Mouse (Mus musculus): Measurements from ENCODE around the gene Smarcc2. TPM values are rescaled to one million over a fixed set of nuclear protein-coding genes. Genes with fewer than 3 reads are reported as not detected.
A peak's percentile ranks its signal among the peaks of the same experiment; 100 is the strongest.
"Not testable (repeated sequence)": the region's sequence is repeated elsewhere in the genome, so short reads cannot be mapped to it uniquely, and the experiment has no call there.

Gene Smarcc2
- total and polyA plus RNA-seq, 2 experiments = 13.8 to 63.1 TPM

DNA sequence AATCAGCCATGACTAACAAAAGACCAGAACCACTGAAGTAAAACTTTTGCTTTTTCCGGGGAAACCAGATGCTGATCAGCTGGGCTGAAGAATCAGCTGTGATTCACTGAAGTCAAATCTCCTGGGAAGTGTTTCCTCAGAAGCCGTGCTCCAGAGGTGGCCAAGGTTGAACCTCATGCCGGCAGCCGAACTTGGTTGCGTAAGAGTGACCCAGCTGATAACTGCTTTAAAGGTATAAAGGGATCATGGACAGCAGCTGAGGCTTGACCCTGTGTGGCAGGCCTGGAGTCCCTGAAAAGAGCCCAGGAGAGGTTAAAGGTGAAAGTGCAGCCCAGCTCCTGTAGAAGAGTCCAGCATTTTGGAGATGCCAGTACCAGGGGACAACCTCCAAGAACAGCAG, 43.3 kb downstream of the Smarcc2 start:
- Histone ChIP-seq H3K27me3 (ENCODE audit: control insufficient read depth, insufficient read depth, low read length) (no peaks in the 10 kb centered on the region), H3K4me1 (ENCODE audit: control insufficient read depth, insufficient read depth, low read length) (peaks cover 16% of the 10 kb centered on the region), H3K4me3 (ENCODE audit: insufficient read depth, low read depth, low read length) (no peak overlapping the region), H3K9ac (ENCODE audit: low read depth, low read length) (peak overlapping the region; percentile 30; the same call in 1 of the 2 replicates), H3K36me3 (ENCODE audit: control insufficient read depth, insufficient read depth, low read length) (no peaks in the 10 kb centered on the region), H3K27ac (replicated peaks; ENCODE audit: insufficient read depth, low read depth, low read length) (peak overlapping the region; percentile 90), H3K79me2 (ENCODE audit: control insufficient read depth, insufficient read depth, low read length) (peaks cover 4% of the 10 kb centered on the region; the same call in 1 of the 2 replicates)
- no peak for TF ChIP-seq CTCF (IDR thresholded peaks at IDR 0.05; ENCODE audit: low read depth, low read length)
- no peak for TF ChIP-seq POLR2A (IDR thresholded peaks at IDR 0.05; ENCODE audit: extremely low read depth, insufficient read depth, low read length)
- 13% methylated on average over 5 of the region's 5 CpGs for WGBS
- DNase-seq (ENCODE audit: extremely low read depth, low read depth, low spot score) = peak; percentile 98

GRCm38 (mm10) chr10:128503532-128503931, 44.5 kb downstream of the Smarcc2 start:
- Histone ChIP-seq H3K9ac (ENCODE audit: low read depth, low read length) (0 out of 2 replicates have a peak overlapping the region, but pooled peaks have one; percentile 1), H3K79me2 (ENCODE audit: control insufficient read depth, insufficient read depth, low read length) (peaks cover 4% of the 10 kb centered on the region; the same call in 1 of the 2 replicates), H3K27me3 (ENCODE audit: control insufficient read depth, insufficient read depth, low read length) (no peaks in the 10 kb centered on the region), H3K27ac (replicated peaks; ENCODE audit: insufficient read depth, low read depth, low read length) (peak overlapping the region; percentile 19; the same call in 1 of the 2 replicates), H3K4me3 (ENCODE audit: insufficient read depth, low read depth, low read length) (peak overlapping the region; percentile 14; the same call in 1 of the 2 replicates), H3K4me1 (ENCODE audit: control insufficient read depth, insufficient read depth, low read length) (peaks cover 15% of the 10 kb centered on the region), H3K36me3 (ENCODE audit: control insufficient read depth, insufficient read depth, low read length) (no peaks in the 10 kb centered on the region)
- DNase-seq (ENCODE audit: extremely low read depth, low read depth, low spot score) = no peak
- 75% methylated on average over 8 of the region's 8 CpGs for WGBS
- TF ChIP-seq CTCF (IDR thresholded peaks at IDR 0.05; ENCODE audit: low read depth, low read length) = no peak

DNA sequence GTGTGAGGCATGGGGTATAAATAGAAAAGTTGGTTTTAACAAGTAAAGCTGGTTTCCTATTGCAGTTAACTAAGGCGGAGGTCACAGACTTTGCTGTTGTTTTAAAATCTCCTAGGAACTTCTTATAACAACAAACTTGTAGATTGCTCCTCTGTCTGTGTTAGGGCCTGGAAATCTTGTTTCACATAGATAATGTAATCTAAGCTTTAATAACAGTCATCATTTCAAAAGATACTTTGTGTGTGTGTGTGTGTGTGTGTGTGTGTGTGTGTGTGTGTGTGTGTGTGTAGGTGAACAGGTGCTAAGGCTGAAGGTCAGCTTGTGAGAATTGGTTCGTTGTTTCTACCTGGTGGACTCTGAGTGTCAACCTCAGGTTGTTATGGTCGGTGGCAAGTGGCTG, 45.0 kb downstream of the Smarcc2 start:
- H3K4me1 ChIP-seq (ENCODE audit: control insufficient read depth, insufficient read depth, low read length) = peaks cover 15% of the 10 kb centered on the region

GRCm38 (mm10) chr10:128504641-128505370, 45.8 kb downstream of the Smarcc2 start:
- Histone ChIP-seq H3K9ac (ENCODE audit: low read depth, low read length) (peak overlapping the region; percentile 57), H3K27ac (replicated peaks; ENCODE audit: insufficient read depth, low read depth, low read length) (peak overlapping the region; percentile 53), H3K27me3 (ENCODE audit: control insufficient read depth, insufficient read depth, low read length) (no peaks in the 10 kb centered on the region), H3K4me1 (ENCODE audit: control insufficient read depth, insufficient read depth, low read length) (peaks cover 13% of the 10 kb centered on the region), H3K79me2 (ENCODE audit: control insufficient read depth, insufficient read depth, low read length) (peaks cover 4% of the 10 kb centered on the region; the same call in 1 of the 2 replicates), H3K36me3 (ENCODE audit: control insufficient read depth, insufficient read depth, low read length) (0 out of 2 replicates have a peak, but pooled peaks cover 2% of the 10 kb centered on the region), H3K4me3 (ENCODE audit: insufficient read depth, low read depth, low read length) (no peak overlapping the region)
- WGBS = 62% methylated on average over 9 of the region's 9 CpGs
- no peak for DNase-seq (ENCODE audit: extremely low read depth, low read depth, low spot score)
- TF ChIP-seq POLR2A (IDR thresholded peaks at IDR 0.05; ENCODE audit: extremely low read depth, insufficient read depth, low read length) = no peak
- no peak for TF ChIP-seq CTCF (IDR thresholded peaks at IDR 0.05; ENCODE audit: low read depth, low read length)

More for the DNA sequence above, 45.0 kb downstream of the Smarcc2 start:
- no peak overlapping the region for H3K4me3 ChIP-seq (ENCODE audit: insufficient read depth, low read depth, low read length)
- TF ChIP-seq CTCF (IDR thresholded peaks at IDR 0.05; ENCODE audit: low read depth, low read length) = no peak
- no peak for TF ChIP-seq POLR2A (IDR thresholded peaks at IDR 0.05; ENCODE audit: extremely low read depth, insufficient read depth, low read length)
- H3K27ac ChIP-seq (replicated peaks; ENCODE audit: insufficient read depth, low read depth, low read length) = peak overlapping the region; percentile 53
- H3K79me2 ChIP-seq (ENCODE audit: control insufficient read depth, insufficient read depth, low read length) = peaks cover 4% of the 10 kb centered on the region; the same call in 1 of the 2 replicates
- H3K36me3 ChIP-seq (ENCODE audit: control insufficient read depth, insufficient read depth, low read length) = no peaks in the 10 kb centered on the region
- H3K27me3 ChIP-seq (ENCODE audit: control insufficient read depth, insufficient read depth, low read length) = no peaks in the 10 kb centered on the region
- DNase-seq (ENCODE audit: extremely low read depth, low read depth, low spot score) = no peak
- no peak overlapping the region for H3K9ac ChIP-seq (ENCODE audit: low read depth, low read length)
- 41% methylated on average over 3 of the region's 3 CpGs for WGBS

DNA sequence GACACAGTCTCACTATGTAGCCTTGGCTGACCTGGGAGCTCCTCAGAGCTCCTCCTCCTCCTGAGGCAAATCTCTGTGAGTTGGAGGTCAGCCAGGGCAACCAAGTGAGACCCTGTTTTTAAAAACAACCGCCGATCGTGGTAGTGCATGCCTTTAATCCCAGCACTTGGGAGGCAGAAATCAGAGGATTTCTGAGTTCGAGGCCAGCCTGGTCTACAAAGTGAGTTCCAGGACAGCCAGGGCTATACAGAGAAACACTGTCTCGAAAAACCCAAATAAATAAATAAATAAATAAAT, 46.3 kb downstream of the Smarcc2 start:
- not testable (repeated sequence) for H3K27me3 ChIP-seq (ENCODE audit: control insufficient read depth, insufficient read depth, low read length); DNase-seq (ENCODE audit: extremely low read depth, low read depth, low spot score); H3K9ac ChIP-seq (ENCODE audit: low read depth, low read length); H3K4me3 ChIP-seq (ENCODE audit: insufficient read depth, low read depth, low read length); H3K36me3 ChIP-seq (ENCODE audit: control insufficient read depth, insufficient read depth, low read length); H3K79me2 ChIP-seq (ENCODE audit: control insufficient read depth, insufficient read depth, low read length); H3K27ac ChIP-seq (replicated peaks; ENCODE audit: insufficient read depth, low read depth, low read length)
- WGBS = 94% methylated on average over 5 of the region's 5 CpGs
- H3K4me1 ChIP-seq (ENCODE audit: control insufficient read depth, insufficient read depth, low read length) = peaks cover 10% of the 10 kb centered on the region

- peaks cover 10% of the 10 kb centered on the region for H3K4me1 ChIP-seq (ENCODE audit: control insufficient read depth, insufficient read depth, low read length)
- no peak overlapping the region for H3K4me3 ChIP-seq (ENCODE audit: insufficient read depth, low read depth, low read length)
- H3K27me3 ChIP-seq (ENCODE audit: control insufficient read depth, insufficient read depth, low read length) = no peaks in the 10 kb centered on the region
- TF ChIP-seq CTCF (IDR thresholded peaks at IDR 0.05; ENCODE audit: low read depth, low read length) = peak; percentile 13; the same call in 1 of the 2 replicates
- TF ChIP-seq POLR2A (IDR thresholded peaks at IDR 0.05; ENCODE audit: extremely low read depth, insufficient read depth, low read length) = no peak
- H3K36me3 ChIP-seq (ENCODE audit: control insufficient read depth, insufficient read depth, low read length) = 0 out of 2 replicates have a peak, but pooled peaks cover 2% of the 10 kb centered on the region
- H3K9ac ChIP-seq (ENCODE audit: low read depth, low read length) = no peak overlapping the region
- DNase-seq (ENCODE audit: extremely low read depth, low read depth, low spot score) = no peak
- peaks cover 4% of the 10 kb centered on the region; the same call in 1 of the 2 replicates for H3K79me2 ChIP-seq (ENCODE audit: control insufficient read depth, insufficient read depth, low read length)
- H3K27ac ChIP-seq (replicated peaks; ENCODE audit: insufficient read depth, low read depth, low read length) = no peak overlapping the region
- WGBS = 97% methylated on average over 14 of the region's 14 CpGs
Observed at GRCm38 (mm10) chr10:128505974-128506373, 46.9 kb downstream of the Smarcc2 start.
